Mouse (Mus musculus): ENCODE measurements around the gene Slc30a1.

Gene Slc30a1

GRCm38 (mm10) chr1:191945341-191945740 is 38.8 kb downstream of the Slc30a1 start:
- DNase-seq = no peak

- no peak for DNase-seq
These were observed 39.2 kb downstream of the Slc30a1 start for GRCm38 (mm10) chr1:191945756-191946155.

GRCm38 (mm10) chr1:191946261-191946660 is 39.7 kb downstream of the Slc30a1 start:
- no peak for DNase-seq

GRCm38 (mm10) chr1:191946835-191947234 is 40.3 kb downstream of the Slc30a1 start:
- DNase-seq = no peak

GRCm38 (mm10) chr1:191947796-191948195 is 41.2 kb downstream of the Slc30a1 start:
- no peak for DNase-seq

- DNase-seq = no peak
These were observed 42.0 kb downstream of the Slc30a1 start for GRCm38 (mm10) chr1:191948600-191948999.

- DNase-seq = no peak
These were observed 44.0 kb downstream of the Slc30a1 start for GRCm38 (mm10) chr1:191950611-191951010.

- no peak for DNase-seq
These were observed 46.3 kb downstream of the Slc30a1 start for GRCm38 (mm10) chr1:191952733-191953335.

- DNase-seq = no peak
These were observed 48.5 kb downstream of the Slc30a1 start for GRCm38 (mm10) chr1:191955101-191955500.

GRCm38 (mm10) chr1:191956261-191956660 is 49.7 kb downstream of the Slc30a1 start:
- DNase-seq = no peak

- no peak for DNase-seq
These were observed 50.3 kb downstream of the Slc30a1 start for GRCm38 (mm10) chr1:191956871-191957270.

GRCm38 (mm10) chr1:191957321-191957720 is 50.8 kb downstream of the Slc30a1 start:
- no peak for DNase-seq

- DNase-seq = no peak
These were observed 54.4 kb downstream of the Slc30a1 start for GRCm38 (mm10) chr1:191960946-191961345.

Measured in right cerebral cortex, postnatal 14 days (tissue).